In genomic region chr12:85338815-85339214, GRCm38 (mm10) we compare ENCODE assay signal across 7 mouse cellular contexts. TPM values are rescaled to one million over a fixed set of nuclear protein-coding genes. Genes with fewer than 3 reads are reported as not detected.
DNase-seq lines count a peak whose midpoint lies in the region; ATAC-seq and TF ChIP-seq lines count a peak whose summit lies in the region.

No protein-coding gene starts in this region.

- no peaks in the 10 kb centered on the region for H3K9me3 ChIP-seq in lung, postnatal 0 days (ENCODE audit: low read length)
- H3K9me3 ChIP-seq in embryonic facial prominence, embryonic 13.5 days: no peaks in the 10 kb centered on the region
- H3K9me3 ChIP-seq in hindbrain, embryonic 14.5 days (ENCODE audit: control insufficient read depth, low read length): no peaks in the 10 kb centered on the region
- no peaks in the 10 kb centered on the region for H3K9me3 ChIP-seq in midbrain, embryonic 12.5 days

- no peaks in the 10 kb centered on the region for H3K27me3 ChIP-seq in lung, postnatal 0 days (replicated peaks; ENCODE audit: insufficient read depth, low read length)
- no peaks in the 10 kb centered on the region for H3K27me3 ChIP-seq in embryonic facial prominence, embryonic 13.5 days
- no peaks in the 10 kb centered on the region for H3K27me3 ChIP-seq in hindbrain, embryonic 14.5 days (ENCODE audit: control insufficient read depth, insufficient read depth, low read length)
- H3K27me3 ChIP-seq in midbrain, embryonic 12.5 days: no peaks in the 10 kb centered on the region

- H3K9ac ChIP-seq in lung, postnatal 0 days (replicated peaks; ENCODE audit: low read depth): peak overlapping the region; percentile 75
- H3K9ac ChIP-seq in embryonic facial prominence, embryonic 13.5 days: peak overlapping the region; percentile 99
- H3K9ac ChIP-seq in hindbrain, embryonic 14.5 days: peak overlapping the region; percentile 98
- H3K9ac ChIP-seq in midbrain, embryonic 12.5 days (replicated peaks): peak overlapping the region; percentile 93

- peak; percentile 43 for DNase-seq in lung, postnatal 0 days (ENCODE audit: low spot score)
- no peak for DNase-seq in lung, adult 18-20 months
- DNase-seq in hindbrain, embryonic 14.5 days (ENCODE audit: low spot score): peak; percentile 29
- no peak for DNase-seq in natural killer cell, adult 2 months (ENCODE audit: low spot score in 2 of 2)
- no peak for DNase-seq in gastrocnemius, adult 18-20 months (ENCODE audit: low spot score)

- ATAC-seq in lung, postnatal 0 days: peak; percentile 66
- peak; percentile 13; the same call in 1 of the 2 replicates for ATAC-seq in embryonic facial prominence, embryonic 13.5 days (ENCODE audit: insufficient number of reproducible peaks, insufficient read depth, low FRiP score, low TSS enrichment, low read depth)
- ATAC-seq in hindbrain, embryonic 14.5 days (ENCODE audit: low FRiP score): peak; percentile 78
- peak; percentile 74 for ATAC-seq in midbrain, embryonic 12.5 days (ENCODE audit: low FRiP score, low read depth)

- H3K4me3 ChIP-seq in lung, postnatal 0 days (ENCODE audit: low read depth, low read length): peak overlapping the region; percentile 95
- H3K4me3 ChIP-seq in embryonic facial prominence, embryonic 13.5 days: peak overlapping the region; percentile 97
- peak overlapping the region; percentile 100 for H3K4me3 ChIP-seq in hindbrain, embryonic 14.5 days (replicated peaks; ENCODE audit: low read length)
- H3K4me3 ChIP-seq in midbrain, embryonic 12.5 days: peak overlapping the region; percentile 97

- no peak for TF ChIP-seq EP300 in lung, postnatal 0 days (IDR thresholded peaks at IDR 0.05)

- peak overlapping the region; percentile 92 for H3K27ac ChIP-seq in lung, postnatal 0 days (ENCODE audit: low read length)
- H3K27ac ChIP-seq in embryonic facial prominence, embryonic 13.5 days: peak overlapping the region; percentile 90
- peak overlapping the region; percentile 83 for H3K27ac ChIP-seq in hindbrain, embryonic 14.5 days
- peak overlapping the region; percentile 85 for H3K27ac ChIP-seq in midbrain, embryonic 12.5 days (replicated peaks)

- under 1% methylated on average over 40 of the region's 42 CpGs for WGBS in lung, postnatal 0 days
- 0% methylated on average over 30 of the region's 42 CpGs for WGBS in embryonic facial prominence, embryonic 13.5 days
- under 1% methylated on average over 41 of the region's 42 CpGs for WGBS in hindbrain, embryonic 14.5 days
- under 1% methylated on average over 41 of the region's 42 CpGs for WGBS in midbrain, embryonic 12.5 days

- H3K4me2 ChIP-seq in lung, postnatal 0 days (replicated peaks; ENCODE audit: low read depth, low read length): peak overlapping the region; percentile 83
- peak overlapping the region; percentile 68 for H3K4me2 ChIP-seq in embryonic facial prominence, embryonic 13.5 days
- peak overlapping the region; percentile 87 for H3K4me2 ChIP-seq in hindbrain, embryonic 14.5 days (replicated peaks)
- peak overlapping the region; percentile 80 for H3K4me2 ChIP-seq in midbrain, embryonic 12.5 days (replicated peaks)

- peaks cover 17% of the 10 kb centered on the region; the same call in 1 of the 2 replicates for H3K36me3 ChIP-seq in lung, postnatal 0 days (ENCODE audit: insufficient read depth, low read length)
- H3K36me3 ChIP-seq in embryonic facial prominence, embryonic 13.5 days: peaks cover 27% of the 10 kb centered on the region
- H3K36me3 ChIP-seq in hindbrain, embryonic 14.5 days (replicated peaks; ENCODE audit: control insufficient read depth, insufficient read depth): peaks cover 36% of the 10 kb centered on the region
- peaks cover 26% of the 10 kb centered on the region for H3K36me3 ChIP-seq in midbrain, embryonic 12.5 days

- peaks cover 4% of the 10 kb centered on the region; the same call in 1 of the 2 replicates for H3K4me1 ChIP-seq in lung, postnatal 0 days (ENCODE audit: insufficient read depth, low read depth, low read length)
- peaks cover 17% of the 10 kb centered on the region for H3K4me1 ChIP-seq in embryonic facial prominence, embryonic 13.5 days
- peaks cover 10% of the 10 kb centered on the region for H3K4me1 ChIP-seq in hindbrain, embryonic 14.5 days (replicated peaks; ENCODE audit: control insufficient read depth, insufficient read depth, low read length)
- peaks cover 19% of the 10 kb centered on the region for H3K4me1 ChIP-seq in midbrain, embryonic 12.5 days

- TF ChIP-seq CTCF in lung, postnatal 0 days (IDR thresholded peaks at IDR 0.05): no peak

RNA-seq across cellular contexts. Expression of gene Nek9, which starts 0.3 kb away (rescaled TPM):
- 11.1 and 11.5 TPM in 2 replicates for polyA plus RNA-seq in lung, postnatal 0 days (2015; fragmentation: Nextera tagmentation; extraction: Ambion mirVana)
- polyA plus RNA-seq in embryonic facial prominence, embryonic 13.5 days (2015; fragmentation: Nextera tagmentation; extraction: Ambion mirVana): 26.4 and 28.7 TPM in 2 replicates
- polyA plus RNA-seq in hindbrain, embryonic 14.5 days (2014; fragmentation: Nextera tagmentation; extraction: Ambion mirVana): 9.5 and 10.0 TPM in 2 replicates
- 21.1 and 26.1 TPM in 2 replicates for polyA plus RNA-seq in midbrain, embryonic 12.5 days (2016; fragmentation: Nextera tagmentation; extraction: Ambion mirVana)
- total RNA-seq in gastrocnemius, adult 18-20 months (2021): 100 to 1,000 TPM; 107 to 116 TPM

RNA-seq across cellular contexts. Expression of gene Tmed10, which starts 35.8 kb away (rescaled TPM):
- polyA plus RNA-seq in lung, postnatal 0 days (2015; fragmentation: Nextera tagmentation; extraction: Ambion mirVana): 329 and 354 TPM in 2 replicates
- 298 and 306 TPM in 2 replicates for polyA plus RNA-seq in embryonic facial prominence, embryonic 13.5 days (2015; fragmentation: Nextera tagmentation; extraction: Ambion mirVana)
- polyA plus RNA-seq in hindbrain, embryonic 14.5 days (2014; fragmentation: Nextera tagmentation; extraction: Ambion mirVana): 234 and 256 TPM in 2 replicates
- polyA plus RNA-seq in midbrain, embryonic 12.5 days (2016; fragmentation: Nextera tagmentation; extraction: Ambion mirVana): 225 and 231 TPM in 2 replicates
- 100 to 1,000 TPM; 121 to 123 TPM for total RNA-seq in gastrocnemius, adult 18-20 months (2021)

RNA-seq across cellular contexts. Expression of gene Zc2hc1c, which starts 50.4 kb away (rescaled TPM):
- 2.6 and 2.7 TPM in 2 replicates for polyA plus RNA-seq in lung, postnatal 0 days (2015; fragmentation: Nextera tagmentation; extraction: Ambion mirVana)
- 0.70 and 0.87 TPM in 2 replicates for polyA plus RNA-seq in embryonic facial prominence, embryonic 13.5 days (2015; fragmentation: Nextera tagmentation; extraction: Ambion mirVana)
- polyA plus RNA-seq in hindbrain, embryonic 14.5 days (2014; fragmentation: Nextera tagmentation; extraction: Ambion mirVana): 1.9 and 2.0 TPM in 2 replicates
- 1.1 and 1.2 TPM in 2 replicates for polyA plus RNA-seq in midbrain, embryonic 12.5 days (2016; fragmentation: Nextera tagmentation; extraction: Ambion mirVana)
- 1 to 10 TPM; 1.7 to 1.8 TPM for total RNA-seq in gastrocnemius, adult 18-20 months (2021)

RNA-seq across cellular contexts. Expression of gene Acyp1, which starts 50.6 kb away (rescaled TPM):
- polyA plus RNA-seq in lung, postnatal 0 days (2015; fragmentation: Nextera tagmentation; extraction: Ambion mirVana): 54.9 and 68.2 TPM in 2 replicates
- 43.2 and 45.4 TPM in 2 replicates for polyA plus RNA-seq in embryonic facial prominence, embryonic 13.5 days (2015; fragmentation: Nextera tagmentation; extraction: Ambion mirVana)
- 46.8 and 59.1 TPM in 2 replicates for polyA plus RNA-seq in hindbrain, embryonic 14.5 days (2014; fragmentation: Nextera tagmentation; extraction: Ambion mirVana)
- polyA plus RNA-seq in midbrain, embryonic 12.5 days (2016; fragmentation: Nextera tagmentation; extraction: Ambion mirVana): 63.9 and 73.7 TPM in 2 replicates
- 10 to 100 TPM; 47.9 to 54.1 TPM for total RNA-seq in gastrocnemius, adult 18-20 months (2021)

Comparison
In these comparisons a context has a peak if more than half of its experiments do, and no peak if none do; other contexts are left out.
1. DNase-seq: peak in lung, postnatal 0 days (single experiment) and hindbrain, embryonic 14.5 days (single experiment); none in lung, adult 18-20 months (0 of 2), natural killer cell, adult 2 months (0 of 2) and gastrocnemius, adult 18-20 months (single experiment).
2. ATAC-seq: peak in every context shown above with its lines; median percentile 78 in hindbrain, embryonic 14.5 days; 74 in midbrain, embryonic 12.5 days; 66 in lung, postnatal 0 days; 13 in embryonic facial prominence, embryonic 13.5 days.
3. Peak in every context shown above with its lines, with median percentiles within 50 percentile points of each other: H3K27ac ChIP-seq, H3K4me2 ChIP-seq, H3K4me3 ChIP-seq and H3K9ac ChIP-seq.